Mouse (Mus musculus) midbrain, embryonic 14.5 days (tissue): Measurements from ENCODE around the gene Atp8b5. TPM values are rescaled to one million over a fixed set of nuclear protein-coding genes. Genes with fewer than 3 reads are reported as not detected.

Experiments used
- ATAC-seq: fragments of 200-750 bp; cut with Nextera tagmentation; 2 replicates; pipeline ENCODE4 v1.8.0; 2017; ENCODE audit warnings: moderate number of reproducible peaks, moderate library complexity; ENCODE audit not compliant: low FRiP score, low TSS enrichment
- DNase-seq: peaks from one replicate; pipeline ENCODE4 v3.0.0-alpha.2; 2015
- H3K27ac ChIP-seq: fragments of 300-500 bp; sonication (generic); replicated peaks from 2 replicates; pipeline ENCODE4 v1.5.1; 2014; ENCODE audit warnings: mild to moderate bottlenecking, low read depth, low read length, moderate library complexity
- H3K27me3 ChIP-seq: fragments of 300-500 bp; sonication (generic); 2 replicates; pipeline ENCODE4 v1.6.1; 2014; ENCODE audit warnings: low read length, control low read depth, mixed read lengths; ENCODE audit not compliant: control insufficient read depth, insufficient read depth
- H3K36me3 ChIP-seq: fragments of 300-500 bp; sonication (generic); 2 replicates; pipeline ENCODE4 v1.6.1; 2014; ENCODE audit warnings: low read length, control low read depth; ENCODE audit not compliant: control insufficient read depth, insufficient read depth
- H3K4me1 ChIP-seq: fragments of 300-500 bp; sonication (generic); 2 replicates; pipeline ENCODE4 v1.6.1; 2014; ENCODE audit warnings: mild to moderate bottlenecking, antibody characterized with exemption, low read length, control low read depth; ENCODE audit not compliant: control insufficient read depth, insufficient read depth
- H3K4me2 ChIP-seq: fragments of 300-500 bp; sonication (generic); 2 replicates; pipeline ENCODE4 v1.6.1; 2014; ENCODE audit warnings: mild to moderate bottlenecking, low read length, moderate library complexity
- H3K4me3 ChIP-seq: fragments of 300-500 bp; sonication (generic); replicated peaks from 2 replicates; pipeline ENCODE4 v1.5.1; 2014; ENCODE audit warnings: low read depth, low read length
- H3K9ac ChIP-seq: fragments of 300-500 bp; sonication (generic); replicated peaks from 2 replicates; pipeline ENCODE4 v1.6.1; 2014; ENCODE audit warnings: mild to moderate bottlenecking, low read length, moderate library complexity
- H3K9me3 ChIP-seq: fragments of 300-500 bp; sonication (generic); 2 replicates; pipeline ENCODE4 v1.6.1; 2016; ENCODE audit warnings: low read length, control low read depth, mixed read lengths; ENCODE audit not compliant: control insufficient read depth
- WGBS: fragments of 180-500 bp; shearing (Covaris S2); extraction: QIAGEN DNeasy Blood & Tissue Kit; methylation state at CpG from one replicate; pipeline ENCODE4 v1.1.7; 2014; 5-methylcytosine and 5-hydroxymethylcytosine counted together
- polyA plus RNA-seq: library from polyadenylated mRNA; unstranded; fragments of >200 nt; fragmentation: Nextera tagmentation; extraction: Ambion mirVana; gene quantifications from 2 replicates; pipeline ENCODE4 v1.2.1, GENCODE M21; 2014

Atp8b5 gene
- polyA plus RNA-seq, 1 experiment from 2014 or later, result 0.57 TPM

DNA sequence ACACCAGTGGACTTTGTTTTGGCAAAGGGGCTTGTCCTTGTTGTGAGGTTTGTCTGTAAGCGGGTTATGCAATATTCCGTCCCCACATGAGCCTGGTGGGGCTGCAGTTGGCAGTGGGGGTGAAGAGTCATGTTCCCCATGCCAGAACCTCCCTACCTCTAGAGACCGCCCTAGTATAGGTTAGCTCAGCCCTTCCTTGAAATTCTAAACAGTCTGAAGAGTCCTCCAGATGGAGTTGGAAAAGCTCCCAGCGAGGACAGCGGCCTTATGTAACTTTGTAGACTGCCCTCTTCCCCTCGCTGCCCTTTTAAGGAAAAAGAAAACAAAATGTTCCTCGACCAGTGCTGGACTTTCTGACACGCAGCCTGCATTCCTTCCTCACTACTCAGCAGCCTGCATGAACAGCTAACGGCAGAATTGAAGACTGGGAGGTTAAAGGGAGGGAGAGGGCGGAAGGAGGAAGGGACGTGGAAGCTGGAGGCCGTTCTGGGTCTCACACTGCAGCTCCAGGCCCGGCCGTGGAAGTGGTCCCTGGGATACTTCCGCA is 127.5 kb downstream of the Atp8b5 start:
- H3K4me3 ChIP-seq, result no peak overlapping the region
- H3K9ac ChIP-seq, result no peak overlapping the region
- no peaks in the 10 kb centered on the region for H3K9me3 ChIP-seq
- H3K27me3 ChIP-seq, result no peaks in the 10 kb centered on the region
- 77% methylated on average over 15 of the region's 15 CpGs for WGBS
- ATAC-seq (no peak), DNase-seq (no peak)
- 0 out of 2 replicates have a peak overlapping the region, but pooled peaks have one; percentile 37 for H3K27ac ChIP-seq
- no peaks in the 10 kb centered on the region; the same call in 1 of the 2 replicates for H3K36me3 ChIP-seq
- no peak overlapping the region for H3K4me2 ChIP-seq
- peaks cover 9% of the 10 kb centered on the region; the same call in 1 of the 2 replicates for H3K4me1 ChIP-seq

DNA sequence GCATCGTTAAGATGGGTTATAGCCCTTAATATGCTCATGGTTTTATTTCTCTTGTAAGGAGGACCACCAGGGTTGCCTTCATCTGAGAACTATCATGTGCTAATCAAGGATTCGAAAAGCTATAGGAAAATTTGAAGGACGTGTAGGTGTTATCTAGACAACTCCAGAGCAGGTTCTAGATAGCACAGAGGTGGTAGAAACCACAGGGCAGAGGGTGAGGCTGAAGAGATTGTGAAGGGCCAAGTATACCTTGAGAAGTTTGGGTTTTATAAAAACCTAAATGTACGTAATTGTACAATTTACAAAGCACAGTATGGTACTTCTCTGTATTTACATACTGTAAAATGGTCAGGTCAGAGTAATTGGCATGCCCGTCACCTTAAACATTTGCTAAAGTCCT is 128.2 kb downstream of the Atp8b5 start:
- Histone ChIP-seq H3K9ac (no peak overlapping the region), H3K27me3 (no peaks in the 10 kb centered on the region), H3K9me3 (no peaks in the 10 kb centered on the region), H3K4me3 (no peak overlapping the region), H3K4me2 (no peak overlapping the region), H3K36me3 (no peaks in the 10 kb centered on the region; the same call in 1 of the 2 replicates), H3K4me1 (peaks cover 13% of the 10 kb centered on the region; the same call in 1 of the 2 replicates), H3K27ac (no peak overlapping the region)
- ATAC-seq (no peak), DNase-seq (no peak)
- 92% methylated on average over 5 of the region's 5 CpGs for WGBS

DNA sequence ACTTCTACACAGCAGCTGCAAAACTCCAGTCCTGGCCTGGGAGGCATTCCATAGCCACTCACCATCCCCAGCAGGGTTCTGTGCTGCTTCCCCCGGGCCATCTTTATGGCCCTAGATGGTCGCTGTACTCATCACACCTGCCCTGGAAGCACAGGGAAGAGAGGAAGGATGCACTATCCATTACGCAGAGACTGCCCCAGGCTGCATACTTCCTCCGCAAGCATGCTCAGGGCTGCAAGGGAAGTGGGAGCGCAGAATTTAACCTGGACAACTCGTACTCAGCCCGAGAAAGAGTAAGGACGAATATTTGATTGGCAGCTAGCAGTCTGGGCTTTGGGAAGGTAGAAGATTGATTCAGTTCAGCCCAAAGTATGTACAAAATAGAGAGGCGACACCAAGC is 128.9 kb downstream of the Atp8b5 start:
- peaks cover 13% of the 10 kb centered on the region; the same call in 1 of the 2 replicates for H3K4me1 ChIP-seq
- H3K9me3 ChIP-seq, result no peaks in the 10 kb centered on the region
- WGBS, result 80% methylated on average over 9 of the region's 9 CpGs
- no peak for ATAC-seq
- H3K4me3 ChIP-seq, result no peak overlapping the region
- H3K9ac ChIP-seq, result no peak overlapping the region
- no peak for DNase-seq
- H3K36me3 ChIP-seq, result no peaks in the 10 kb centered on the region; the same call in 1 of the 2 replicates
- no peak overlapping the region for H3K4me2 ChIP-seq
- H3K27me3 ChIP-seq, result no peaks in the 10 kb centered on the region
- no peak overlapping the region for H3K27ac ChIP-seq

DNA sequence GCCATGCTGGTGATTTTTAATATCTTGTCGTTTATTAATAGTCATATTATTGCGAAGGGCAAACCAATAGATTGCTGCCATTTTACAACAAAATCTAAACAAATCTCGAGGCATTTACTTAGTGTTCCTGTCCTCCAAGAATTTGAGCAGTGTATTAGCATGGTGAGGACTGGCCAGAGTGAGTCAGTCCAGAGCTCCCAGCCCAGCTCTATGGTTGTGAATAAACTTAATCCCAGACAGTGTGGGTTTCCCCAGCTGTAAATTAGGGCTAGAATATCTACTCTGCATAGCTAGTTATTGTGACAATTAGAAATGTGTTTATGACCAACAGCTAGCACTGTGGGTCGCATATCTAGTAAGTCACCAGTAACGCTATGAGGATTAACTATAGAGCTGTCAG is 129.4 kb downstream of the Atp8b5 start:
- WGBS, result 86% methylated on average over 5 of the region's 5 CpGs
- ATAC-seq, result no peak

DNA sequence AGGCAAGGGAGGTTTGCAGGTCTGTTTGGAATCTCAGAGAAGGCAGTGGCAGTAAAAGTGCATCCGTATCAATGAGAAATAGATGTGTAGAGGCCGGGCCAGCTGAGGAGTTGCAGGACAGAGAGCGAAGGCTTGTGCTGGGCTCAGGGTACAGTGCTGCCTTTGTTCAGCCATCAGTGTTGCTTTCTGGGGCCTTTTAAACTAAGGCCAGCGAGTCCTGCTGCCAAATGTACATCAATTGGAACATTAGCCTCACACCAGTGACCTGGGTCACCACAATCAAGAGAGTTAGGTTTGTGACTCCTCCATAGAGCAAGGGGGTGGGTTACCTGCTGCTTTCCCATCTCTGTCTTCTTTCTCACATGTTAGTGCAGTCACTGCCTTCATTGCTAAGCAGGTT is 131.1 kb downstream of the Atp8b5 start:
- no peak for DNase-seq
- WGBS, result 74% methylated on average over 4 of the region's 4 CpGs
- no peak overlapping the region for H3K27ac ChIP-seq

More for the DNA sequence above, 129.4 kb downstream of the Atp8b5 start:
- Histone ChIP-seq H3K27ac (no peak overlapping the region), H3K36me3 (no peaks in the 10 kb centered on the region; the same call in 1 of the 2 replicates), H3K9me3 (no peaks in the 10 kb centered on the region), H3K27me3 (no peaks in the 10 kb centered on the region), H3K4me1 (peaks cover 18% of the 10 kb centered on the region; the same call in 1 of the 2 replicates), H3K4me3 (no peak overlapping the region), H3K4me2 (no peak overlapping the region), H3K9ac (no peak overlapping the region)
- DNase-seq, result no peak

DNA sequence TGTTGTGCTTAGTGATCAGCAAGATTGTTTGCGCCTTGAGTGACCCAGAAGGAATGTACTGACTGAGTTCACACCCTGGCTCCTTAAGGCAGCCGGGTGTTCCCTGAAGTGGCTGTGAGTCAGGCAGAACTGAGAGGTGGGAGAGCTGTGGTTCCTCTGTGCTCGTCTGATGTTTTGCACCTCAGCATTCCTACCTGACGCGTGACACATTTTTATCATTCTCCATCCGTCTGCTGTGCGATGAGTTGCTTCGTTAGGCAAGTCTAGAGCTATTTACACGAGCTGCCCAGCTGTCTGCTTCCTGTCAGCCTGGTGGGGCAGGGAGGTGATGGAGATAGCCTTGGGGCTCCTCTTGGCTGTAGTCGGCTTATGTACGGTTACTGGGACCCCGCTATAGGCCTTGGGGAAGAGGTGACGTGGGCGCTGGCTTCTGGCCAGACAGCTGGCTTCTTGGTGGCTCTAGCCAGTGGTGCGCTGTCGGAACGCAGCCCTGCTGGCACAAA is 131.9 kb downstream of the Atp8b5 start:
- no peak for ATAC-seq

More for the DNA sequence above, 131.1 kb downstream of the Atp8b5 start:
- no peak for ATAC-seq
- H3K4me2 ChIP-seq, result no peak overlapping the region
- H3K4me3 ChIP-seq, result no peak overlapping the region
- H3K9ac ChIP-seq, result no peak overlapping the region
- no peaks in the 10 kb centered on the region for H3K27me3 ChIP-seq
- peaks cover 19% of the 10 kb centered on the region; the same call in 1 of the 2 replicates for H3K4me1 ChIP-seq
- no peaks in the 10 kb centered on the region for H3K9me3 ChIP-seq
- no peaks in the 10 kb centered on the region; the same call in 1 of the 2 replicates for H3K36me3 ChIP-seq

DNA sequence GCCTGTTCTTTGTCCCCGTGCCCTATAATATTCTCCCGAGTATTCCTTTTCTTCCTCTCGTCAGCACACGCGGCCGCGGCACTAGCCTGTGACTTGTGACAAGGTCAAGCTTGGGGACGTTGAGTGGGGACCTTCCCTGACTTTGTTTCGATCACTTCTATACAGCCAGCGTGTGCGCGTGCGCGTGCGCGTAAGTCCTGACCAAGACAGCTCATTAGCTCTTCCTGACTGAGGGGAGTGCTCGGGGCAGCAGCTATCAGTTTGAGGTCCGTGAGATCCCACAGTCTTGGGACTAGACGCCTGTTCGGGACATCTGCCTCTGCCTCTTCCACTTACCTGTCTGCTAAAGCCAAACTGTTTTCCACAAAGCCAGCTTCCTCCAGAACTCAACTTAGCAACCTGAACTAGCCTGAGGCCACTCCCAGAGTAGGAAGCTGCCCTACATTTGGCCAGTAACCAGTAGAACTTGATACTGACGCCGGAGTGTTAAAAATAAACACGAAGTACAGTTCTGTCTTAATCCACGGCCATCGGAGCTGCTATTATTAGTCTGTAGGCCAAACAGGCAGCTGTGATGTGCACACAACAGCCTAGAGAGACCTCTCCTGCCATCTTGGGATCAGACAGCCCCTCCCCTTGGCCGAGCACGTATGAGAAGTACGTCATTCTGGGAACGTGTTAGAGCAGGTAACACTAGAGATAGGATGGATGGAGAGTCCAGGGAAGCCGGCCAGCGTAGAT is 132.6 kb downstream of the Atp8b5 start:
- H3K4me2 ChIP-seq, result peak overlapping the region; percentile 21; the same call in 1 of the 2 replicates
- DNase-seq, result no peak

More for the DNA sequence above, 131.9 kb downstream of the Atp8b5 start:
- Histone ChIP-seq H3K36me3 (no peaks in the 10 kb centered on the region; the same call in 1 of the 2 replicates), H3K4me2 (peak overlapping the region; percentile 21; the same call in 1 of the 2 replicates), H3K9me3 (no peaks in the 10 kb centered on the region), H3K4me1 (peaks cover 19% of the 10 kb centered on the region; the same call in 1 of the 2 replicates), H3K27me3 (no peaks in the 10 kb centered on the region), H3K9ac (0 out of 2 replicates have a peak overlapping the region, but pooled peaks have one; percentile 16), H3K27ac (0 out of 2 replicates have a peak overlapping the region, but pooled peaks have one; percentile 14), H3K4me3 (no peak overlapping the region)
- 57% methylated on average over 17 of the region's 17 CpGs for WGBS
- peak; percentile 66 for DNase-seq

DNA sequence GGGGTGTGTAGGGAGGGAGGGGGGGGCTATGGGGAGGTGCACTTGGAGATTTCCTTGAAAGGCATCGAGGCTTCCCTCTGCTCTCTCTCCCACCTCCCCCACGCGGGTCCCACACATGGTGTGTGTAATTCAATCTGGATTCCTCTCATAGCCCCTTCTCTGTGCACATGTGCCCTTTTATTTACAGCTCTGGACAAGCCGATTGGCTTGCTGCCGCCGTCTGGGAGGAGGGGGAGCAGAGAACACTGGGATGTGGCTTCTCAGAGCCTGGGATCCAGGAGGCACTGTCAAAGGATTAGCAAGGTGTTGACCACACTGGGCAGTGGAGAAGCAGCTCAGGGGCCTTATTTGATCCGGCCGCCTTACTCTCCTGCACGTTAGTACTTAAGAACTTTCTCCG is 134.0 kb downstream of the Atp8b5 start:
- Histone ChIP-seq H3K9ac (0 out of 2 replicates have a peak overlapping the region, but pooled peaks have one; percentile 7), H3K4me2 (no peak overlapping the region), H3K4me3 (no peak overlapping the region), H3K9me3 (no peaks in the 10 kb centered on the region), H3K27me3 (no peaks in the 10 kb centered on the region), H3K4me1 (peaks cover 19% of the 10 kb centered on the region; the same call in 1 of the 2 replicates), H3K36me3 (no peaks in the 10 kb centered on the region), H3K27ac (no peak overlapping the region)
- DNase-seq, result peak; percentile 38
- WGBS, result 18% methylated on average over 10 of the region's 10 CpGs
- ATAC-seq, result no peak; the same call in 1 of the 2 replicates

More for the DNA sequence above, 132.6 kb downstream of the Atp8b5 start:
- Histone ChIP-seq H3K4me3 (no peak overlapping the region), H3K27me3 (no peaks in the 10 kb centered on the region), H3K9me3 (no peaks in the 10 kb centered on the region), H3K9ac (no peak overlapping the region), H3K36me3 (no peaks in the 10 kb centered on the region), H3K27ac (0 out of 2 replicates have a peak overlapping the region, but pooled peaks have one; percentile 14), H3K4me1 (peaks cover 19% of the 10 kb centered on the region; the same call in 1 of the 2 replicates)
- WGBS, result 77% methylated on average over 31 of the region's 31 CpGs
- ATAC-seq, result no peak
